Mouse (Mus musculus) midbrain, embryonic 16.5 days (tissue): Measurements from ENCODE around the gene Col5a1. TPM values are rescaled to one million over a fixed set of nuclear protein-coding genes. Genes with fewer than 3 reads are reported as not detected.

Experiments used
- ATAC-seq: fragments of 200-750 bp; cut with Nextera tagmentation; 2 replicates; pipeline ENCODE4 v1.8.0; 2017; ENCODE audit warnings: moderate TSS enrichment
- H3K27ac ChIP-seq: fragments of 300-500 bp; sonication (generic); 2 replicates; pipeline ENCODE4 v1.5.1; 2014; ENCODE audit warnings: mild to moderate bottlenecking, low read length, mixed read lengths
- H3K27me3 ChIP-seq: fragments of 300-500 bp; sonication (generic); 2 replicates; pipeline ENCODE4 v1.6.1; 2014; ENCODE audit warnings: low read depth, low read length, mixed read lengths; ENCODE audit not compliant: control insufficient read depth, insufficient read depth
- H3K36me3 ChIP-seq: fragments of 300-500 bp; sonication (generic); 2 replicates; pipeline ENCODE4 v1.6.1; 2014; ENCODE audit warnings: mild to moderate bottlenecking, low read length, moderate library complexity, mixed read lengths; ENCODE audit not compliant: control insufficient read depth, insufficient read depth
- H3K4me1 ChIP-seq: fragments of 300-500 bp; sonication (generic); 2 replicates; pipeline ENCODE4 v1.6.1; 2014; ENCODE audit warnings: mild to moderate bottlenecking, low read length, mixed read lengths; ENCODE audit not compliant: control insufficient read depth, insufficient read depth
- H3K4me2 ChIP-seq: fragments of 300-500 bp; sonication (generic); 2 replicates; pipeline ENCODE4 v1.6.1; 2014; ENCODE audit warnings: mild to moderate bottlenecking, low read length, mixed read lengths
- H3K4me3 ChIP-seq: fragments of 300-500 bp; sonication (generic); 2 replicates; pipeline ENCODE4 v1.5.1; 2014; ENCODE audit warnings: low read depth, mild to moderate bottlenecking, low read length, moderate library complexity, mixed read lengths
- H3K9ac ChIP-seq: fragments of 300-500 bp; sonication (generic); 2 replicates; pipeline ENCODE4 v1.6.1; 2014; ENCODE audit warnings: low read depth, low read length, mixed read lengths
- H3K9me3 ChIP-seq: fragments of 300-500 bp; sonication (generic); replicated peaks from 2 replicates; pipeline ENCODE4 v1.6.1; 2014; ENCODE audit warnings: mild to moderate bottlenecking, low read length, mixed read lengths; ENCODE audit not compliant: control insufficient read depth, poor library complexity, severe bottlenecking
- WGBS: fragments of 180-500 bp; shearing (Covaris S2); extraction: QIAGEN DNeasy Blood & Tissue Kit; methylation state at CpG from one replicate; pipeline ENCODE4 v1.1.7; 2014; 5-methylcytosine and 5-hydroxymethylcytosine counted together
- polyA plus RNA-seq: library from polyadenylated mRNA; unstranded; fragments of >200 nt; fragmentation: Nextera tagmentation; extraction: Ambion mirVana; gene quantifications from 2 replicates; pipeline ENCODE4 v1.2.1, GENCODE M21; 2015

The Col5a1 gene
- polyA plus RNA-seq, 1 experiment from 2014 or later: 5.9 TPM

DNA sequence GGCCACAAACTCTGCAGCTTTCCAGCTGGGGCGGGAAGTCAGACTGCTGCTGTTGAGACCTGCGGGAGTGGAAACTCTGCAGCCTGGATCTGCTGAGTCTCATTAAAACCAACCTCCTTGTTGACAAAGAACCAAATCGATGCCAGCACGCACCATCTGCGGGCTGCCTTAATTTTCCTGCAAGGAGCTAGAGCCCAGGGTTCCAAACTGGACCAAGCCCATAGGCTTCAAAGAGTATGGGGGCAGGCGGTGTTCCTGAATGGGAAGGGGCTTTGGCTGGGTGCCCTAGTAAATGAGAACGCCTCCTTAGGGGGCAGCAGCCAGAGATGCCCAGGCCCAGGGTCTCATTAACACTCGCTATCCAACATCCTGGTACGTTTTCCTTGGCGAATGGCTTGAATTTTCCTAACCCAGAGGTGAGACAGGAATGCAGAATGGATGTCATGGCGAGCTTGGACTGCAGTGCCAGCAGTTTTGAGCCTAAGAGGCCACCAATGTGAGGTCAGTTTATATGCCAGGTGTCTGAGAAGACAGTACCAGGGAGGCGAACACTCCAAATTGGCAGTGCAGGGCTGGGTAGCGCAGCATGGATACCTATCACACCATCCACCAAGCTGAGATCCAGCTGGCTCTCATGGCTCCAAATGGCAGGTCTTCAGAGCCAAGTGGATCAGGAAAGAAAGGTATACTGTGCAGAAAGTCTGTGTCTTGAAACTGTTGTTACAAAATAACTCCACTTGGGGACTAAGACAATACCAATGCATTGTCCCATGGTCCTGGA is 9.3 kb upstream of the Col5a1 start:
- 80% methylated on average over 13 of the region's 13 CpGs for WGBS
- ATAC-seq: no peak

DNA sequence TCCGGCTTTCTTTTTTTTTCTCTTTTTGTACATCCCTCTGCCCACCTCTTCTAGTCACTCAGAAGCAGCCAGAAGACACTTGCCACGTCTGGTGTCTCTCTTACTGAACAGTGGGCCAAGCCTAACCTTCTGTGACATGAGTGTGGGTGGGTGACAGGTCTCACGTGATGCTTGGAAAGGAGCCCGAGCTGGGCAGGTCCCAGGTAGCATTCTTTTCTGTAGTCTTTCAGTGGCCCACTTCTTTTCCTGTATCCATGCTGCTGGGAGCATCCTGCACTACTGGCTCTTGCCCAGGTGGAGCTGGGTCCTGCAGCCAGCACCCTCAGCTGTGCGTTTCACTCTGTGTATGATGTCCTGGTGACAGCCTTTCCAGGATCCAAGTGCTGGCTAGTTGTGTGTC is 8.2 kb upstream of the Col5a1 start:
- Histone ChIP-seq H3K36me3 (no peaks in the 10 kb centered on the region), H3K9ac (no peak overlapping the region), H3K4me3 (no peak overlapping the region), H3K4me2 (no peak overlapping the region), H3K27me3 (no peaks in the 10 kb centered on the region), H3K4me1 (no peaks in the 10 kb centered on the region), H3K9me3 (no peaks in the 10 kb centered on the region), H3K27ac (no peak overlapping the region)
- ATAC-seq: no peak
- WGBS: 82% methylated on average over 5 of the region's 5 CpGs

More for the DNA sequence above, 9.3 kb upstream of the Col5a1 start:
- Histone ChIP-seq H3K9me3 (no peaks in the 10 kb centered on the region), H3K9ac (no peak overlapping the region), H3K4me2 (no peak overlapping the region), H3K4me1 (no peaks in the 10 kb centered on the region), H3K27ac (no peak overlapping the region), H3K4me3 (no peak overlapping the region), H3K27me3 (no peaks in the 10 kb centered on the region), H3K36me3 (no peaks in the 10 kb centered on the region)

DNA sequence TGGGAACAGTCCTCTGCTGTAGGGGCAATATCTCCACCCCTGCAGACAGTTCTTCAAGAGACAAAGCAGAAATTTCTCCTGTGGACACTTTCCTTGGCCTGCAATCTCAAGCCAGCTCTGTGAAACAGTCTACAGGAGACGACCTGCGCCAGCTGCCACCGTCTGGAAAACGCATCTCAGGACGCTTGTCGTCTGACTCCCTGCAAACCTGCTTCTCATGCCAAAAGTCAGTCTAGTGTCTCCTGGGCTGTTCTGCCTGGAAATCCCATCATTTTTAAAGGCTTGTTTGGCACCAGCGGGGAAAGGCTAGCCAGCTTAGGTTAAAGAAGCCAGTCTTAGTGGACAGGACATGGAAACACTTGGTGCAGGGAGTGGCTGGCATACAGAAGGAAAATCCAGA is 2.9 kb upstream of the Col5a1 start:
- H3K9me3 ChIP-seq: no peaks in the 10 kb centered on the region
- WGBS: 81% methylated on average over 7 of the region's 7 CpGs
- no peak overlapping the region for H3K4me3 ChIP-seq
- H3K4me1 ChIP-seq: peaks cover 9% of the 10 kb centered on the region; the same call in 1 of the 2 replicates
- H3K27me3 ChIP-seq: peaks cover 10% of the 10 kb centered on the region; the same call in 1 of the 2 replicates
- no peak for ATAC-seq
- no peak overlapping the region for H3K9ac ChIP-seq
- H3K36me3 ChIP-seq: no peaks in the 10 kb centered on the region
- H3K4me2 ChIP-seq: no peak overlapping the region
- no peak overlapping the region for H3K27ac ChIP-seq

DNA sequence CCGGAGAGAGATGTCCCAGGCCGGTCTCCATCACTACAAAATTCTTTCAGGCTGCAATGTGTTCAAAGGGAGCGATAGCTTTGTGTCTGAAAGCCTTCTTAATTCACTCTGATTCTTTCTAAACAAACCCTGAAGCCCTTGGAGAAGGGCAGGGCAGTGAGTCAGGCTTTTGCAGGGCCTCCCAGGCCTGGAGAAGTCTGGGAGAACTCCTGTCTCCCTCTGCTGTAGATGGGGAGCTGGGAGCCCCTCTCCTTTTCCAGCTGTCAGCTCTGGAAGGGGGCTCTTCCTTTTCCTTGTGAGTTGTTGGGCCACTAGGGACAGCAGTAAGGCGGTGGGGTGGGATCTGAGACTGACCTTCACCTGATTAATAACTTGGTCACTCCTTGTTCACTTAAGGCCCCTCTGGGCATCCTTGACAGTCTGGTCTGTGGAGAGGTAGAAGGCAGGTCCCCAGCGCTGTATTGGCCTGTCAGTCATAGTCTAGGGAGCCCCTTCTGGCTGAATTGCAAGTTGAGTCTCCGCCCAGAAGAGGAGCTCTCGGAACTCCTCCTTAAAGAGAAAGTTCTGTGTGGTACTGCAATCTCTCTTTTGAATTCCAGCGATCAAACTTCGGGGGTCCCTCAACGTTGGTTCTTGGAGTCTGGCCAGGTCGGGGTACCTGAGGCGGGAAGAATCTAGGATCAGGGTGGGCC is 623 bp upstream of the Col5a1 start:
- Histone ChIP-seq H3K4me2 (peak overlapping the region; percentile 99), H3K4me1 (peaks cover 9% of the 10 kb centered on the region; the same call in 1 of the 2 replicates), H3K9ac (peak overlapping the region; percentile 68; the same call in 1 of the 2 replicates), H3K27ac (no peak overlapping the region), H3K4me3 (peak overlapping the region; percentile 55), H3K36me3 (no peaks in the 10 kb centered on the region), H3K9me3 (no peaks in the 10 kb centered on the region), H3K27me3 (peaks cover 16% of the 10 kb centered on the region; the same call in 1 of the 2 replicates)
- ATAC-seq: peak; percentile 69
- WGBS: 3% methylated on average over 12 of the region's 12 CpGs

DNA sequence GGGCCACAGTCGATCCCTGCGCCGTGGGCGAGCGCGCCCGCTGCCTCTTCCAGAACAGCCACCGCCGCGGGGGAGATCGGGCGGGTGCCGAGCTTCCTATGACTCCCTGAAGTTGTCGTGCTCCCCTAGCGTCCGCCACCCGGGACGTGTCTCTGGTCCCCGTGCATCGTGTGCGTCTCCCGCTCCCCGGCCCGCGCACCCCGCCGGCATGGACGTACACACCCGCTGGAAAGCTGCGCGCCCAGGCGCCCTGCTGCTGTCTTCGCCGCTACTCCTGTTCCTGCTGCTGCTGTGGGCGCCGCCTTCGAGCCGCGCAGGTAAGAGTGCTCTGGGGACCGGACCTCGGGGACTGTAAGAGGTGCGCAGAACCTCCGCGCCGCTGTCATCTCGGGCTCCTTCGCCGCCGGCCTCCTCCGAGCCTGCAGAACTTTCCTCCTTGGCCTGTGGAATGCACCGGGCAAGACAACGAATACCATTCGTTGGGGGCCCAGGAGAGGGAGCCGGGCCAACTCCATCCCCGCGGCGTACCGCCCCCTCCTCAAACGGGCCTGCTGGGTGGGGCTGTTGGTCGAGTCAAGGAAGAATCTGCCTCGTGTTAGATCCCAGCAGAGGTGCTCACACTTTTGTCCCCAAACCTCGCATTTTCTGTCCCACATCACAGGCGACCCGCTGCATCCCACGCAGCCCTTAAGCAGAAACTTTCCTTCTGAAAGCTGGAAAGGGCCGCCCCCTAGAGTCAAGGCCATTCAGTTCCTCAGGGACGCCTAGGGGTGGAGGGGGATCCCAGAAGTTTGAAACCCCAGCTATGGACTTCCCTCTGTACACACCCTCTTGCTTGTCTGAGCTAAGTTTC is 609 bp downstream of the Col5a1 start:
- Histone ChIP-seq H3K27ac (no peak overlapping the region), H3K36me3 (no peaks in the 10 kb centered on the region), H3K4me2 (peak overlapping the region; percentile 99), H3K27me3 (peaks cover 16% of the 10 kb centered on the region; the same call in 1 of the 2 replicates), H3K4me3 (peak overlapping the region; percentile 55), H3K9me3 (no peaks in the 10 kb centered on the region), H3K4me1 (peaks cover 9% of the 10 kb centered on the region; the same call in 1 of the 2 replicates), H3K9ac (peak overlapping the region; percentile 68)
- ATAC-seq: peak; percentile 18; the same call in 1 of the 2 replicates
- WGBS: under 1% methylated on average over 54 of the region's 67 CpGs

DNA sequence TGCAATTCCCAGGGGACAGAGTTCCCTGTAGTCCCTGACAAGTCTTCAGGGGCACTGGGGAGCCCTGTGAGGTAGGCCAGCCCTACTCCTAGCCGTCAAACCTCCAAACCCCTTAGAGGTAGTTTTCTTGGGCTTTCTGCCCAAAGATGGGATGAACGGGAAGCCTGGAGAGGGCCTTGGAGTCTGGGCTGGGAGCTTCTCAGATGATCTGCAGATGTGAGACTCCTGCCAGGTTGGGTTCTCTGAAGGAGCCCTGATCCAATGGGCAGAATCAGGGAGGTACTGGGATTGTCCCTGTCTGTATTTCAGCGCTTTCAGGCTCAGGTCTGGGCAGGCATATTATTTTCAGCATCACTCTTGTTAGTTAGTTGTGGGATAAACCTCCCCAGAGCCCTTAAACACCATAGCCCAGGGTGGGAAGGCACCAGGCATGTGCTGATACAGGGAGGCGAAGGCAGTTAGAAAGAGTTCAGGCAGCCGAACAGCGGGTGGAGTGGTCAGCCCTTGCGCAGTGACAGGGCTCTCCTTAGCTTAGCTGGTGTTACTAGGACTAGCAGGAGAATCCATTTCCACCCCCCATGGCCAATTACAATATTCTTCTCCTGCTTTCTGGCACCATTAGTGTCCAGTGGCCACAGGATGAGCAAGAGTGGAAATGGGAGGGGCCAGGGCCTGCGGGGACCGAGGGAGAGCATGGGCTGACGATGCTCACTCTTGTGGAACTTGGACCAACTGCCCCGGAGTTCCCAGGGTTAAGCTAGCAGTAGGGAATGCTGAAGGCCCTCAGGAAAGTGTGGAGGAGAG is 1.4 kb downstream of the Col5a1 start:
- H3K36me3 ChIP-seq: no peaks in the 10 kb centered on the region
- peaks cover 9% of the 10 kb centered on the region; the same call in 1 of the 2 replicates for H3K4me1 ChIP-seq
- peak overlapping the region; percentile 55; the same call in 1 of the 2 replicates for H3K4me3 ChIP-seq
- no peak overlapping the region for H3K27ac ChIP-seq
- peak overlapping the region; percentile 99 for H3K4me2 ChIP-seq
- peaks cover 16% of the 10 kb centered on the region; the same call in 1 of the 2 replicates for H3K27me3 ChIP-seq
- no peak for ATAC-seq
- H3K9ac ChIP-seq: no peak overlapping the region; the same call in 1 of the 2 replicates
- 17% methylated on average over 11 of the region's 11 CpGs for WGBS
- H3K9me3 ChIP-seq: no peaks in the 10 kb centered on the region

DNA sequence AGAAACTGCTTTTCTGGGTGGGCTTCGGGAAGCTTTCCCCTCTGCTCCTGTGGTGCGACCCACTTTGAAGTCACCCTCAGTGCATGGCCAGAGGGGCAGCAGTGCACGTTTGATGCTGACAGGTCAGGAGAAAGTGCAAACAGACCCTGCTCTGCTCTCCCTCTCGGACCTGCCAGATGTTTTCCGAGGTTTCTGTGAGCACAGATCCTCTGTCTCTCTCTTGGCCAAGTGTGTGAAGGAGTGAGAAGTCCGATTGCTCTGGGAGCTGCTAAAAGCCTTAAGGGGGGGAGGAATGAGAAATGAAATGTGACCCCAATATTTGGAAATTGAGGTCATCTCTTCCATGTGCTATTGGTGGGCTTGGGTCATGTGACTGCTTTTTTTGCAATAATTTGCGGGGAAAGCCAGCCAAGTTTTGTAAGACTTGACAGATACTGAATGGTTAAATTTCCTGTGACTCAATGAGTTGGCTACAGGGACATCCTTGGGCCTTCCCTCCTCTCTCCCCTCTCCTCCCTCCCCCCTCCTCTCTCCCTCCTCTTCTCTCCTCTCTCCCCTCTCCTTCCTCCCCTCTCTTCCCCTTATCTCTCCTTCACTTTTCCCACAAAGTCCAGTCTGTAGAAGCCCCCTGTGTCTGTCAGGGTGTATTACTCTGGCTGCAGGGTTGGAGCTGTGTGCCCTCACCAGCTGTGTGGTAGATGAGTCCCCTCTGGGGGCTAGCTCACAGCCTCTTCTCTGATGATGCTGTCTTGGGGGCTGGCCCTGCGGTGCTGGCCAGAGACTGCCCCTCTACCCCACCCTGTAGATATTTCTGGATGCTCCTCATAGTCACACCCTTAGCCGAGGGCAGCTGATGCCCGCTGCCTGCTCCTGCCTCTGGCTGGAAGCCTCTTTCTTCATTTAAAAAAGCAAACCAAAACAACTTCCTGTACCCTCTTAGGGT is 2.6 kb downstream of the Col5a1 start:
- Histone ChIP-seq H3K27ac (no peak overlapping the region), H3K4me3 (no peak overlapping the region), H3K4me1 (peaks cover 9% of the 10 kb centered on the region; the same call in 1 of the 2 replicates), H3K4me2 (no peak overlapping the region), H3K9ac (no peak overlapping the region), H3K9me3 (no peaks in the 10 kb centered on the region), H3K27me3 (peaks cover 16% of the 10 kb centered on the region; the same call in 1 of the 2 replicates), H3K36me3 (no peaks in the 10 kb centered on the region)
- no peak for ATAC-seq
- 31% methylated on average over 10 of the region's 10 CpGs for WGBS
